Mouse (Mus musculus): Measurements from ENCODE around the gene Hgf.

The Hgf gene

GRCm38 (mm10) chr5:16553304-16554047 is at the start of gene Hgf:
Gene Hgf (plus strand): TSS chr5:16553495.
- peak; percentile 12 to 62 for DNase-seq (ENCODE audit: low spot score in 2 of 2)

DNA sequence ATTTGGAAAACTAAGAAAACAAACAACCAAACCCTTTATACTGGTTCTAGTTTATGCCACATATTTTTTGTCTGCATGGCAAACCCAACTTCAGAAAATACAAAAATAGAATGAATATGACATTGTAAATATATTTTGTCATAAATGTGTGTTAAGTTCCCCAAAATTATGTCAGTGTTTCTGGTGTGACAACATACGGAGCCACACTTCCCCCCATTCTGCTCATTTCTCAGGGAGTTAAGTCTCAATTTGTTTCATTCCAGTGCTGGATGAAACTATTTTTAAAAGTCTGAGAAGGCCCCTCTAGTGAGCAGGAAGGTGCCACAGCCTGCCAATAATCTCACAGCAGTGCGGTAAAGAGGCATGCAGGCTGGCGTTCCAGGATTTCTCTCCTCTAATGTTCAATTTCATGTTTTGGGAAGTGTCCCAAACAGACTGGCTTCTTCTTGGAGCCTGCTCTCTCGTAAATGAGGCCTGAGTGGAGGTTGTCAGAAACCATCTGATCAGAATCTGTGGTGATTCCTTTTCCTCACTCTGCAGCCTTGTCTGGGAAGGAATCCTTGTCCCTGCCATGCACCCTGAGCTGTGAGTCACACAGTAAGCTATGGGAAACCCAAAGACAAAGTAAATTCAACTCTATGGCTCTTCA is 46.5 kb upstream of the Hgf start:
- DNase-seq (ENCODE audit: low spot score in 2 of 2), result no peak

- no peak for DNase-seq (ENCODE audit: low spot score in 2 of 2)
Observed at GRCm38 (mm10) chr5:16531619-16532277, 21.5 kb upstream of the Hgf start.

- DNase-seq (ENCODE audit: low spot score in 2 of 2), result no peak
Observed at GRCm38 (mm10) chr5:16538067-16538466, 15.2 kb upstream of the Hgf start.

DNA sequence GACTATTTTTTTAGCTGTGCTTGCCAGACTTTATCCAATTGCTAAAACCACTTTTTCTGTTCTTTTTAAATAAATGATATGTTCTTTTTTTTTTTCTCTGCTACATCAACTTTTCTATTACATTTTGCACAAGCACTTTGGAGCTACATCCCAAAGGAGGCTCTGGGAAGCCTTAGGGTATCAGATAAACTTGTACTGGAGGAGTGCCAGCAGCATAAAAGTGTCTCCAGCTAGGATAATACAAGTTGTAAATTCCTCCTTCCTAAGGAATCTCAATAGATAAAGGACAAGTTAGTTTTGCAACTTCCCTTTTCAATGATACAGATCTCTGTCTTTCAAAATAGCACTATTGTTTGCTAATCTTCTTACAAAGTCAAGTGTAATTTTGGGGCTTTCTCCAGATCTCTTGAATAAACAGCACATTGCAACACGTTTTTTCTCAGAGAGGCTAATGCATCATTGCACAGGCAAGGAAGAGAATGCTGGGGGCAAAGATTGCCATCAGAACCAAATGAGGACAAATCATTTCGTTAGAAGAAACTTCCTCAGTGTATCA is 11.7 kb upstream of the Hgf start:
- DNase-seq (ENCODE audit: low spot score in 2 of 2), result no peak

DNA sequence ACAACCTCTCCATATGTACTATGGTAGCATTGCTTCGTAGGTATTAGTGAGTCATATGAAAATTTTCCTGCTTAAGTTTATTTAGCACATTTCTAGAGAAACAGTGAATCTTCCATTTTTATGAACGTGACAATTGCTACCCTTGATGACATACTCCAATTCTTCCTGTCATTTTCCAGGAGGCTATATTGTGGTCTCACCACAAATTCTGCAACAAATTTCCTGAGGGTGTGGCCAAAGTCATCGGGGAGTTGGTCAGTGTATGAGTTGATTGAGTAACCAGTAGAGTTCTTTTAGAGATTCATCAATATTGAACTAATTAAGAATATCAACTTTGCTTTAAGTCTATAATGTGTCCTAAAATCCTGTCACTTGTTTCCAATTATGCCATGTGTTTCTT is 5.8 kb upstream of the Hgf start:
- no peak for DNase-seq (ENCODE audit: low spot score in 2 of 2)

GRCm38 (mm10) chr5:16552647-16553046 is 648 bp upstream of the Hgf start:
- no peak for DNase-seq (ENCODE audit: low spot score in 2 of 2)

DNA sequence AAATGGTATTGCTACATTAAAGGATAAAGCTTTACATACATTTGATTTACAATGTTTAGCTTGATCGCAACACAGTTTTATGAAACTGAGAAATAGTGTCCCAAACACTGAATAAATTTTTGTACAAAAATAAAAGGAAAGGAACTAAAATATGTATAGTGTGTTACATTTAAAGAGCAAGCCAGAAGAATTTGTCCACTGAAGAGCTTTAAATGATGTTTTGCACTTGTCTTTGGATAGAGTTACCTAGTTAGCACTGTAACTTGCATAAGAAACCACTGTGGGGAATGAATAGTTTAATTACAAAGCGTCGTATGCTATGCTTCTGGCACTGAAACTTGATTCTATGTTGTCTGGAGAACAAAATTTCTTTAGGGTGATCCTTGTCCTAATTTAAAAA is 7.0 kb downstream of the Hgf start:
- no peak for DNase-seq (ENCODE audit: low spot score in 2 of 2)

GRCm38 (mm10) chr5:16568997-16569396 is 15.7 kb downstream of the Hgf start:
- no peak for DNase-seq (ENCODE audit: low spot score in 2 of 2)

GRCm38 (mm10) chr5:16577882-16578742 is 24.8 kb downstream of the Hgf start:
- peak in 1 of 2 experiments; percentile 5 for DNase-seq (ENCODE audit: low spot score in 2 of 2)

DNA sequence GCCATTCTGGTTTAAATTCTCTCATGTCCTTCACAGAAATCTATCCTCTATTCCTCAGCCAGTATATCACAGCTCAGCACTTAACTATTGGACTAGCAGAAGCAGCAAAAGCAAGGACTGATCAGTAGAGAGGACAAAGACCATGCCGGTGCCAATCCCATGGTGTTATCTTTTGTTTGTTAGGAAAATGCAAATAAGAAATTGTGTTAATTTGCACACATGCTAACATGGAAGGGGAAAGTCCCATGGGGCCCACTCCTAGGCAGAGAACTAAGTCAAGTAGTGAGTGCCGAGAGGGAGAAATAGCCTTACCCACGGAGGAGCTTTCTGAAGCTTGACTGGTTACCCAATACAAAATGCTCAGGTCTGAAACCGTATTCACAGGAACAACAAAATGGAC is 42.4 kb downstream of the Hgf start:
- DNase-seq (ENCODE audit: low spot score in 2 of 2), result no peak

- no peak for DNase-seq (ENCODE audit: low spot score in 2 of 2)
Observed at GRCm38 (mm10) chr5:16597996-16598395, 44.7 kb downstream of the Hgf start.

GRCm38 (mm10) chr5:16601463-16601862 is 48.2 kb downstream of the Hgf start:
- no peak for DNase-seq (ENCODE audit: low spot score in 2 of 2)

DNA sequence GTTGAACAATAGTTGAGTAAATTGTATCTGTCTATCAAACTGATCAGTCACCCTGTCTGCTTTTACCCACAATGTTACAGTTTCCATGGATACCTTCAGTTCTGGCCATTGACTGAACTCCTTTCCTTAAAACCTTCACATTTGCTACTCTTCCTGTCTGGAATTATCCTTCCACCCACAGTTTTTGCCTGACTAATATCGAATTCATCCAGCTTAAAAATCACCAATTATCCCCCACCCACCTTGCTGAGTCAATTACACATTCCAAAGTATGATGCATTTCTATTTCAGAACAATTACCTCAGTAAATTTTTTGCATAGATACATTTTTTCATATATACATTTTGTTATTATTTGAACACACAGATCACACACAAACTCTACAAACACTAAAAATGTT is 79.7 kb downstream of the Hgf start:
- DNase-seq (ENCODE audit: low spot score in 2 of 2), result no peak

DNA sequence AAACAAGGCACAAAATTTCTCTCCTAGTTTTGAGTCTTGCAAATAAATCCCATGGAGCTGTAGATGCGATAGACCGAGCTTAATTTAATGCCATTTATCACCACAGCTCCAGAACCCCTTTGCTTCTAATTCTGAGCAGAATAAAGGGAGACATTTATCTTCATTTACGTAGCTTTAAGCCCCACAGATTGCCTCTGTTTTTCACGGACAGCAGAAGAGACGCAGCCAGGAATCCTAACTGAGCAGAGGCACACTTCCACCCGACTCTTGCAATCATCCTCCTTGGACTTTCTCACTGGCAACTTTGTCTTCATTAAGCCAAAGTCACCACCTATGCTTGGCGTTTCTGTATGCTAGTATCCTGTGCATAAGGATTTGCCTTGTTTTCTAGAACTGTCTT is 93.1 kb downstream of the Hgf start:
- DNase-seq (ENCODE audit: low spot score in 2 of 2), result no peak

DNA sequence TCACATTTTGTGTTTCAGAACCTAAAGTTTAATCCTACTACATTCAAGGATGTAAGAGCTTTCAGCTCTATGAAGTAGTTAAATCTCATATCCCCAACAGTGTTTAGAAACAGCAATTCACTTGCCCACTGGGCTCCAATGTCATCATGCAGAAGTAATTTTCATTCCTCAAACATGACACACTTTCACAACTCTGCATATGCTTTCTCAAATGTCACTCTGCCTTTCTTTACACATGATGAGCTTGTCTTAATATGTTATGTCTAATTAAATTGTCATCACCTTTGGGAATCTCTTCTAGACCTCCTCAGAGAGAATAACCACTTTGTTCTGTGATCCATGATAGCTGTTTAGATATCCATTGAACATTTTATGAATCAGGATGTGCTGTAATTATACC is 94.4 kb downstream of the Hgf start:
- no peak for DNase-seq (ENCODE audit: low spot score in 2 of 2)

GRCm38 (mm10) chr5:16650240-16650639 is 96.9 kb downstream of the Hgf start:
- DNase-seq (ENCODE audit: low spot score in 2 of 2), result no peak

- no peak for DNase-seq (ENCODE audit: low spot score in 2 of 2)
Observed at GRCm38 (mm10) chr5:16654022-16654421, 100.7 kb downstream of the Hgf start.
